Mouse (Mus musculus) CH12.LX (cell line): ENCODE data around the gene Smyd3. TPM values are rescaled to one million over a fixed set of nuclear protein-coding genes. Genes with fewer than 3 reads are reported as not detected.

Source experiments
- DNase-seq: peaks from one replicate; pipeline ENCODE4 v3.0.0-alpha.2; 2013; ENCODE audit errors: extremely low read depth
- H3K27ac ChIP-seq: 2 replicates; pipeline ENCODE4 v1.5.1; 2012; ENCODE audit warnings: low read depth, mild to moderate bottlenecking, control low read depth, moderate library complexity; ENCODE audit not compliant: insufficient read depth
- H3K27me3 ChIP-seq: replicated peaks from 2 replicates; pipeline ENCODE3; 2012; ENCODE audit warnings: inconsistent platforms
- H3K36me3 ChIP-seq, 2 experiments: replicated peaks in 1 of 2; 2 replicates each; pipeline versions ENCODE3 to v1.6.1; 2012; ENCODE audit warnings: inconsistent platforms in 1 of 2, low read length in 1 of 2, mild to moderate bottlenecking in 1 of 2, mixed read lengths in 1 of 2, moderate library complexity in 1 of 2; ENCODE audit not compliant: control insufficient read depth in 1 of 2, insufficient read depth in 1 of 2
- H3K4me1 ChIP-seq, 2 experiments: 2 replicates each; pipeline ENCODE4 v1.6.1; 2012; ENCODE audit warnings: inconsistent platforms in 1 of 2, moderate library complexity in 1 of 2; ENCODE audit not compliant: insufficient read depth in 2 of 2, control insufficient read depth in 1 of 2
- H3K4me2 ChIP-seq: 2 replicates; pipeline ENCODE4 v1.6.1; 2012; ENCODE audit warnings: low read depth, mild to moderate bottlenecking, control low read depth; ENCODE audit not compliant: poor library complexity, insufficient read depth, severe bottlenecking
- H3K4me3 ChIP-seq, 3 experiments: fragments of 150-350 bp in 1 of 3; sonication (generic) in 1 of 3; replicated peaks in 1 of 3; 2 replicates each; pipeline versions ENCODE3 to v1.5.1; 2011 to 2012; ENCODE audit warnings: low read depth in 2 of 3, low read length in 2 of 3, mild to moderate bottlenecking in 2 of 3, moderate library complexity in 2 of 3, control low read depth in 1 of 3, improper control_type of control experiment in 1 of 3, inconsistent platforms in 1 of 3, mixed read lengths in 1 of 3; ENCODE audit not compliant: poor library complexity in 1 of 3
- H3K79me2 ChIP-seq: replicated peaks from 2 replicates; pipeline ENCODE4 v1.6.1; 2012; ENCODE audit warnings: mild to moderate bottlenecking, moderate library complexity; ENCODE audit not compliant: control insufficient read depth, poor library complexity, insufficient read depth, severe bottlenecking; ENCODE audit errors: extremely low read depth
- H3K9ac ChIP-seq: 2 replicates; pipeline ENCODE4 v1.6.1; 2012; ENCODE audit warnings: low read depth, mild to moderate bottlenecking, control low read depth, moderate library complexity; ENCODE audit not compliant: insufficient read depth
- H3K9me3 ChIP-seq: replicated peaks from 2 replicates; pipeline ENCODE3; 2012; ENCODE audit warnings: low read length, inconsistent platforms, mixed read lengths
- CHD2 ChIP-seq: IDR thresholded peaks from 2 replicates; pipeline ENCODE4 v1.6.1; 2011; ENCODE audit warnings: low read length, improper control_type of control experiment
- CTCF ChIP-seq, 2 experiments: IDR thresholded peaks in 1 of 2; conservative IDR thresholded peaks in 1 of 2; 2 replicates each; pipeline ENCODE4 v1.5.1; 2011 to 2012; ENCODE audit warnings: low read depth in 2 of 2, low read length in 2 of 2, improper control_type of control experiment in 1 of 2, inconsistent platforms in 1 of 2, mild to moderate bottlenecking in 1 of 2, moderate library complexity in 1 of 2
- ELF1 ChIP-seq: IDR thresholded peaks from 2 replicates; pipeline ENCODE4 v1.6.1; 2014; ENCODE audit warnings: low read depth, mild to moderate bottlenecking, inconsistent platforms, low read length, improper control_type of control experiment
- ETS1 ChIP-seq: conservative IDR thresholded peaks from 2 replicates; pipeline ENCODE4 v1.6.1; 2012; ENCODE audit warnings: low read depth, mild to moderate bottlenecking, inconsistent platforms, low read length, improper control_type of control experiment, moderate library complexity
- IRF4 ChIP-seq: IDR thresholded peaks from 2 replicates; pipeline ENCODE4 v1.6.1; 2014; ENCODE audit warnings: low read depth, mild to moderate bottlenecking, inconsistent platforms, low read length, improper control_type of control experiment
- MAFK ChIP-seq: IDR thresholded peaks from 2 replicates; pipeline ENCODE4 v1.6.1; 2011; ENCODE audit warnings: low read length, improper control_type of control experiment; ENCODE audit not compliant: insufficient replicate concordance
- MEF2A ChIP-seq: IDR thresholded peaks from 2 replicates; pipeline ENCODE4 v1.6.1; 2014; ENCODE audit warnings: low read depth, mild to moderate bottlenecking, inconsistent platforms, low read length, improper control_type of control experiment, borderline replicate concordance
- NRF1 ChIP-seq: IDR thresholded peaks from 2 replicates; pipeline ENCODE4 v1.6.1; 2014; ENCODE audit warnings: low read depth, mild to moderate bottlenecking, inconsistent platforms, low read length, improper control_type of control experiment, moderate library complexity
- PAX5 ChIP-seq: IDR thresholded peaks from 2 replicates; pipeline ENCODE4 v1.6.1; 2012; ENCODE audit warnings: low read length, inconsistent platforms, mixed read lengths
- POLR2AphosphoS2 ChIP-seq: IDR thresholded peaks from 2 replicates; pipeline ENCODE4 v1.6.1; 2011; ENCODE audit warnings: low read depth, low read length, improper control_type of control experiment
- RAD21 ChIP-seq: IDR thresholded peaks from 2 replicates; pipeline ENCODE4 v1.6.1; 2011; ENCODE audit warnings: low read depth, mild to moderate bottlenecking, low read length, improper control_type of control experiment, moderate library complexity
- RCOR1 ChIP-seq: conservative IDR thresholded peaks from 2 replicates; pipeline ENCODE4 v1.6.1; 2012; ENCODE audit warnings: low read depth, mild to moderate bottlenecking, inconsistent platforms, low read length, improper control_type of control experiment
- SMC3 ChIP-seq: IDR thresholded peaks from 2 replicates; pipeline ENCODE4 v1.6.1; 2011; ENCODE audit warnings: low read depth, low read length, improper control_type of control experiment
- TBP ChIP-seq: conservative IDR thresholded peaks from 2 replicates; pipeline ENCODE4 v1.6.1; 2011; ENCODE audit warnings: low read depth, low read length, improper control_type of control experiment
- UBTF ChIP-seq: IDR thresholded peaks from 2 replicates; pipeline ENCODE4 v1.6.1; 2012; ENCODE audit warnings: low read depth, mild to moderate bottlenecking, inconsistent platforms, low read length, improper control_type of control experiment, moderate library complexity
- USF2 ChIP-seq: conservative IDR thresholded peaks from 2 replicates; pipeline ENCODE4 v1.6.1; 2011; ENCODE audit warnings: low read depth, low read length, improper control_type of control experiment
- dilution Hi-C: fragments of 300-500 bp; cut with MboI; formaldehyde crosslinking; loops from 2 replicates; pipeline ENCODE4 v1.14.3; 2020; ENCODE audit warnings: low sequenced_read_pairs; ENCODE audit not compliant: extremely low pct_unique_long_range_greater_than_20kb, extremely low pct_ligation_motif_present
- in situ Hi-C: fragments of 300-500 bp; cut with MboI; formaldehyde crosslinking; loops from 3 replicates; pipeline ENCODE4 v1.14.3; 2019; ENCODE audit warnings: low sequenced_read_pairs, low pct_ligation_motif_present, low pct_unique_long_range_greater_than_20kb, mixed read lengths
- polyA plus RNA-seq: library from polyadenylated mRNA; unstranded; fragments of >175 nt; gene quantifications from 2 replicates; pipeline ENCODE4 v1.2.1, GENCODE M21; 2012; ENCODE audit warnings: low read depth; ENCODE audit not compliant: insufficient read length
- total RNA-seq, 2 experiments: library from RNA; depleted of rRNA; stranded (reverse); fragments of 300-350 nt in 1 of 2; fragments of >200 nt in 1 of 2; gene quantifications; 2 replicates each; pipeline ENCODE4 v1.2.3; 2012 to 2014

The Smyd3 gene
- total and polyA plus RNA-seq, 3 experiments = 11.4 to 12.5 (median 11.8) TPM

DNA sequence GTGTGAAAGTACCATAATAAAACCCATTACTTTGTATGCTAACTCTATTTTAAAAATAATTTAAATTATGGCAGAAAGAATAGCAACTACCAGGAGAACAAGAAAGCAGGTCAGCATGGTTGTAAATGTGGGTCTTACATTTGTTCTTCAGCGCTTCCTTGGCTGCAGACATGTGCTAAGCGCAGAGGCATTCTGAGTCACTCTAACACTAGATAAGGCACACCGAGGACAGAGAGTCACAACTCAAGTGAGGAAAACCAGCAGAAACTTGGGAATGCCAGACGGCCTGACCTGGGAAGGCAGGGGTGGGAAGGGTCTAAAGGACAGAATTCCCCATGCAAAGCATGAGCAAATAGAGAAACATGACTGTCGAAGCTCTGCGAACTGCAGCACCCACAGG is 63.2 kb downstream of the Smyd3 start:
- H3K9me3 ChIP-seq = no peaks in the 10 kb centered on the region
- no peak overlapping the region for H3K4me3 ChIP-seq
- no peaks in the 10 kb centered on the region for H3K79me2 ChIP-seq
- H3K4me1 ChIP-seq = peaks cover 0 to 11% of the 10 kb centered on the region in 2 experiments; a peak in 2 of 4 replicates
- peaks cover 0 to 4% of the 10 kb centered on the region in 2 experiments for H3K36me3 ChIP-seq
- H3K4me2 ChIP-seq = no peak overlapping the region
- no peak for DNase-seq
- no peaks in the 10 kb centered on the region for H3K27me3 ChIP-seq
- no peak overlapping the region for H3K9ac ChIP-seq
- TF ChIP-seq PAX5 (no peak), IRF4 (no peak), SMC3 (no peak), USF2 (no peak)
- TF ChIP-seq, all 38 proteins: peak for 0
- dilution Hi-C loops = no loop called here
- in situ Hi-C loops = no loop called here
- no peak overlapping the region for H3K27ac ChIP-seq

GRCm38 (mm10) chr1:179451211-179451610 is 66.6 kb downstream of the Smyd3 start:
- in situ Hi-C loops = no loop called here
- TF ChIP-seq RAD21 (peak; percentile 46), SMC3 (peak; percentile 29), MAFK (no peak), NRF1 (no peak), ETS1 (no peak), RCOR1 (no peak), CTCF (conservative IDR thresholded peaks at IDR 0.05 in 1 of 2, IDR thresholded peaks at IDR 0.05 in 1 of 2; ENCODE audit: low read depth in 2 of 2, low read length in 2 of 2) (peak; percentile 46 to 57)
- TF ChIP-seq, all 38 proteins: peak for 3
- peak; percentile 35 for DNase-seq

DNA sequence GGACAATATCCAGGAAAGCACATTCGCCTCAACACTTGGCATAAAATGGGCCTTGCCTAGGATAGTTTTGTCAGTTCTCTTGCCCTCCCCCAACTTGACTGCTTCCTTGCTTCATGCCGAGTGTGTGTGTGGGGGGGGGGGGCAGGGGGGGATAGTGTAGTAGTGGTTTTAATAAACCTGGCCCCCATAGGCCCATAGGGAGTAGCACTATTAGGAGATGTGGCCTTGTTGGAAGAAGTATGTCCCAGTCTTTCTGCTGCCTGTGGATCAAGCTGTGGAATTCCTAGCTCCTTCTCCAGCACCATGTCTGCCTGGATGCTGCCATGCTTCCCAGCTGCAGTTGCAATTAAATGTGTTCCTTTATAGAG is 71.0 kb downstream of the Smyd3 start:
- no peak for TF ChIP-seq NRF1
- TF ChIP-seq TBP = no peak
- no peak for TF ChIP-seq RCOR1
- TF ChIP-seq CHD2 = no peak
- no peak for TF ChIP-seq MEF2A
- no peak for TF ChIP-seq POLR2AphosphoS2
- no peak for TF ChIP-seq UBTF
- TF ChIP-seq ELF1 = no peak
- TF ChIP-seq, all 38 proteins: peak for 0
- DNase-seq = no peak
- in situ Hi-C loops (no loop called here), dilution Hi-C loops (no loop called here)
- peaks cover 0 to 3% of the 10 kb centered on the region in 2 experiments; a peak in 2 of 4 replicates for H3K4me1 ChIP-seq
- no peak overlapping the region for H3K9ac ChIP-seq
- H3K27me3 ChIP-seq = no peaks in the 10 kb centered on the region
- H3K4me3 ChIP-seq = no peak overlapping the region
- H3K79me2 ChIP-seq = no peaks in the 10 kb centered on the region
- H3K4me2 ChIP-seq = no peak overlapping the region
- H3K36me3 ChIP-seq = peaks cover 0 to 15% of the 10 kb centered on the region in 2 experiments
- no peak overlapping the region for H3K27ac ChIP-seq
- H3K9me3 ChIP-seq = no peaks in the 10 kb centered on the region

More at GRCm38 (mm10) chr1:179451211-179451610, 66.6 kb downstream of the Smyd3 start:
- peaks cover 0 to 7% of the 10 kb centered on the region in 2 experiments for H3K36me3 ChIP-seq
- no peaks in the 10 kb centered on the region for H3K79me2 ChIP-seq
- dilution Hi-C loops = no loop called here
- no peak overlapping the region for H3K4me3 ChIP-seq
- no peaks in the 10 kb centered on the region for H3K27me3 ChIP-seq
- peaks cover 0 to 6% of the 10 kb centered on the region in 2 experiments; a peak in 2 of 4 replicates for H3K4me1 ChIP-seq
- H3K27ac ChIP-seq = no peak overlapping the region
- no peaks in the 10 kb centered on the region for H3K9me3 ChIP-seq
- H3K4me2 ChIP-seq = no peak overlapping the region
- H3K9ac ChIP-seq = no peak overlapping the region
